Mouse (Mus musculus): ENCODE data around the gene Abcf1. TPM values are rescaled to one million over a fixed set of nuclear protein-coding genes. Genes with fewer than 3 reads are reported as not detected.

Abcf1 gene
- total and polyA plus RNA-seq, 3 experiments, result 142 to 312 TPM; not detected in 1

- TF ChIP-seq SIN3A (IDR thresholded peaks at IDR 0.05; ENCODE audit: low read length), result peak; percentile 86
- no peak for TF ChIP-seq NRF1 (IDR thresholded peaks at IDR 0.05; ENCODE audit: insufficient read depth, low read depth, low read length, poor library complexity, severe bottlenecking)
- TF ChIP-seq RCOR1 (IDR thresholded peaks at IDR 0.05; ENCODE audit: low read depth, low read length), result no peak
Observed at GRCm38 (mm10) chr17:35998545-35999305, 29.2 kb upstream of the Abcf1 start (continued).

DNA sequence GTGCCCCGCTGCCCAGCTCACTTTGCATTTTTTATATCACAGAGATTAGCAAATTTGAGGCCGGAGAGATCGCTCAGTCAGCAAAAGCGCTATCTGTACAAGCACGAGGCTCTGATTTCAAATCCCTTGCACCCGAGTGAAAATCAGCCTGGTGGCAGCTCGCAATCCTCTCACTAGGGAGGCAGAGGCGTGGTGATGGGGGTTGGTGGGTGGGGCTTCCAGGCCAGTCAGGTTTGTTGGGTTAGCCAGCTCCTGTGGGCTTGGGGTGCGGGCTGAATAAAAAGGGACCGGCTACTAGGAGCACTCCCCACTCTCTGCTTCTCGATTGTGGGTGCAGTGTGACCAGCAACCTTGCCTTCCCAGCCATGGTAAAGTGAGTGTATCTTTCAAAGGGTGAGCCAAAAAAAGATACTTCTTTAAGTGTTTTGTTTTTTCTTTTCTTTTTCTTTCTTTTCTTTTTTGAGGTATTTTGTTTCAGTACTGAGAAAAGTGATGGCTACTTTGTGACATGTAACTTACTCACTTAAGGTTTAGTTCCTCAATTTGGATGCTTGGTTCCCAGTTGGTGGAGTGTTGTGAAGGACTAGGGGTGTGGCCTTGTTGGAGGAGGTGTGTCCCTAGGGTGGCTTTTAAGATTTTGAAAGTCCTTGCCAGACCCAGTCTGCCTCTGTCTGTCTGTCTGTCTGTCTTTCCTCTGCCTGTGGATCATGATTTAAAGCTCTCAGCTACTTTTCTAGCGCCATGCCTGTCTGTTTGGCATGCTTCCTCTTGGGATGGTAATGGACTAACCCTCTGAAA is 28.4 kb upstream of the Abcf1 start:
- DNase-seq (ENCODE audit: low read depth, low spot score), result peak; percentile 95
- peak overlapping the region; percentile 56 for H3K9ac ChIP-seq (ENCODE audit: control insufficient read depth, low read depth, low read length, poor library complexity, severe bottlenecking)
- TF ChIP-seq GABPA (IDR thresholded peaks at IDR 0.05; ENCODE audit: low read depth, low read length) (no peak), GATA1 (IDR thresholded peaks at IDR 0.05; ENCODE audit: low read depth, low read length) (0 out of 2 replicates have a peak, but pooled peaks have one; percentile 9), ZC3H11A (IDR thresholded peaks at IDR 0.05; ENCODE audit: low read depth, low read length) (0 out of 2 replicates have a peak, but pooled peaks have one; percentile 2), MAFK (IDR thresholded peaks at IDR 0.05; ENCODE audit: borderline replicate concordance, low read depth, low read length) (peak; percentile 57; the same call in 1 of the 2 replicates), ETS1 (IDR thresholded peaks at IDR 0.05; ENCODE audit: low read depth, low read length) (peak; percentile 58; the same call in 1 of the 2 replicates), MAZ (IDR thresholded peaks at IDR 0.05; ENCODE audit: low read depth, low read length) (no peak), ELF1 (IDR thresholded peaks at IDR 0.05; ENCODE audit: low read depth, low read length) (no peak), MXI1 (IDR thresholded peaks at IDR 0.05; ENCODE audit: low read depth, low read length) (peak; percentile 76), MEF2A (IDR thresholded peaks at IDR 0.05; ENCODE audit: extremely low read depth, insufficient replicate concordance, low read depth, low read length, poor library complexity, severe bottlenecking) (no peak), JUND (IDR thresholded peaks at IDR 0.05; ENCODE audit: low read depth, low read length) (no peak), ZMIZ1 (IDR thresholded peaks at IDR 0.05; ENCODE audit: low read depth, low read length) (no peak), SMC3 (IDR thresholded peaks at IDR 0.05; ENCODE audit: low read depth, low read length) (peak; percentile 35), TBP (IDR thresholded peaks at IDR 0.05; ENCODE audit: low read depth, low read length) (peak; percentile 90), EP300 (IDR thresholded peaks at IDR 0.05; ENCODE audit: low read depth in 1 of 2, low read length in 2 of 2) (peak; percentile 30 to 44; a peak in 3 of 4 replicates), POLR2A (IDR thresholded peaks at IDR 0.05; ENCODE audit: control insufficient read depth in 1 of 2, insufficient read depth in 1 of 2, low read depth in 1 of 2, low read length in 2 of 2, poor library complexity in 1 of 2) (peak in 1 of 2 experiments; percentile 78; a peak in 2 of 4 replicates), CTCF (IDR thresholded peaks at IDR 0.05 in 2 of 3, conservative IDR thresholded peaks at IDR 0.05 in 1 of 3; ENCODE audit: control insufficient read depth in 1 of 3, insufficient read depth in 1 of 3, low read depth in 2 of 3, low read length in 3 of 3, poor library complexity in 1 of 3, severe bottlenecking in 1 of 3) (no peak; a peak in 1 of 6 replicates), SIN3A (IDR thresholded peaks at IDR 0.05; ENCODE audit: low read length) (peak; percentile 85), HCFC1 (IDR thresholded peaks at IDR 0.05; ENCODE audit: low read depth, low read length) (0 out of 2 replicates have a peak, but pooled peaks have one; percentile 33), MYC (IDR thresholded peaks at IDR 0.05; ENCODE audit: low read depth, low read length) (0 out of 2 replicates have a peak, but pooled peaks have one; percentile 16), NELFE (IDR thresholded peaks at IDR 0.05; ENCODE audit: low read depth, low read length) (peak; percentile 53; the same call in 1 of the 2 replicates), RCOR1 (IDR thresholded peaks at IDR 0.05; ENCODE audit: low read depth, low read length) (peak; percentile 76)
- peak overlapping the region; percentile 35 to 49 for H3K4me3 ChIP-seq (ENCODE audit: control insufficient read depth in 1 of 2, insufficient read depth in 1 of 2, low read depth in 2 of 2, low read length in 2 of 2)
- no peaks in the 10 kb centered on the region for H3K9me3 ChIP-seq (replicated peaks; ENCODE audit: insufficient read depth, low read length)
- peaks cover 0 to 48% of the 10 kb centered on the region in 2 experiments; a peak in 3 of 4 replicates for H3K36me3 ChIP-seq (ENCODE audit: control insufficient read depth in 1 of 2, insufficient read depth in 2 of 2, low read length in 2 of 2)
- peaks cover 25 to 41% of the 10 kb centered on the region in 2 experiments for H3K4me1 ChIP-seq (ENCODE audit: control insufficient read depth in 1 of 2, insufficient read depth in 2 of 2, low read length in 2 of 2)
- no peaks in the 10 kb centered on the region for H3K27me3 ChIP-seq (ENCODE audit: control insufficient read depth in 1 of 2, insufficient read depth in 2 of 2, low read length in 2 of 2)
- H3K27ac ChIP-seq (ENCODE audit: control insufficient read depth, low read depth, low read length), result peak overlapping the region; percentile 98
- H3K79me2 ChIP-seq (ENCODE audit: control insufficient read depth, insufficient read depth, low read length, poor library complexity), result peaks cover 50% of the 10 kb centered on the region

All from MEL (cell line).